Mouse (Mus musculus) forebrain, embryonic 10.5 days (tissue): Measurements from ENCODE around the gene Asb18. TPM values are rescaled to one million over a fixed set of nuclear protein-coding genes. Genes with fewer than 3 reads are reported as not detected.
A peak's percentile ranks its signal among the peaks of the same experiment; 100 is the strongest.

Source experiments
- DNase-seq: peaks from one replicate; pipeline ENCODE4 v3.0.0-alpha.2; 2017; ENCODE audit warnings: low spot score; ENCODE audit errors: extremely low spot score
- H3K27ac ChIP-seq: fragments of 300-500 bp; sonication (generic); 2 replicates; pipeline ENCODE4 v1.5.1; 2016; ENCODE audit warnings: mild to moderate bottlenecking
- H3K27me3 ChIP-seq: fragments of 300-500 bp; sonication (generic); 2 replicates; pipeline ENCODE4 v1.6.1; 2016; ENCODE audit warnings: mild to moderate bottlenecking; ENCODE audit not compliant: poor library complexity, severe bottlenecking
- H3K36me3 ChIP-seq: fragments of 300-500 bp; sonication (generic); replicated peaks from 2 replicates; pipeline ENCODE4 v1.6.1; 2016; ENCODE audit warnings: mild to moderate bottlenecking, moderate library complexity
- H3K4me1 ChIP-seq: fragments of 300-500 bp; sonication (generic); 2 replicates; pipeline ENCODE4 v1.6.1; 2016
- H3K4me3 ChIP-seq: fragments of 300-500 bp; sonication (generic); 2 replicates; pipeline ENCODE4 v1.5.1; 2016; ENCODE audit warnings: mild to moderate bottlenecking, moderate library complexity
- H3K9me3 ChIP-seq: fragments of 300-500 bp; sonication (generic); 2 replicates; pipeline ENCODE4 v1.6.1; 2016; ENCODE audit warnings: mild to moderate bottlenecking, moderate library complexity
- WGBS: fragments of 180-500 bp; shearing (Covaris S2); methylation state at CpG from one replicate; pipeline ENCODE4 v1.1.7; 2016; 5-methylcytosine and 5-hydroxymethylcytosine counted together
- polyA plus RNA-seq: library from polyadenylated mRNA; unstranded; fragments of >200 nt; fragmentation: Nextera tagmentation; extraction: Ambion mirVana; gene quantifications from 2 replicates; pipeline ENCODE4 v1.2.1, GENCODE M21; 2016

Asb18 gene
- polyA plus RNA-seq = not detected in 2 replicates

- Histone ChIP-seq H3K27me3 (no peaks in the 10 kb centered on the region), H3K27ac (no peak within 1 kb of the TSS), H3K4me1 (no peaks in the 10 kb centered on the region; the same call in 1 of the 2 replicates), H3K4me3 (no peak within 1 kb of the TSS), H3K36me3 (no peaks in the 10 kb centered on the region), H3K9me3 (no peaks in the 10 kb centered on the region)
- DNase-seq = no peak
- 88% methylated on average over 5 of the region's 5 CpGs for WGBS
Observed at GRCm38 (mm10) chr1:90014446-90014845, at the start of gene Asb18. TSS of gene Asb18 (minus strand) at chr1:90014666.

GRCm38 (mm10) chr1:90060599-90060998, 46.1 kb upstream of the Asb18 start:
- Histone ChIP-seq H3K27ac (no peak overlapping the region), H3K36me3 (no peaks in the 10 kb centered on the region), H3K27me3 (peaks cover 10% of the 10 kb centered on the region; the same call in 1 of the 2 replicates), H3K4me1 (peaks cover 9% of the 10 kb centered on the region), H3K9me3 (no peaks in the 10 kb centered on the region), H3K4me3 (no peak overlapping the region)
- 24% methylated on average over 7 of the region's 7 CpGs for WGBS
- peak; percentile 53 for DNase-seq

- Histone ChIP-seq H3K27ac (no peak overlapping the region), H3K27me3 (peaks cover 10% of the 10 kb centered on the region; the same call in 1 of the 2 replicates), H3K9me3 (no peaks in the 10 kb centered on the region), H3K4me1 (peaks cover 9% of the 10 kb centered on the region), H3K36me3 (no peaks in the 10 kb centered on the region), H3K4me3 (no peak overlapping the region)
- WGBS = 53% methylated on average over 3 of the region's 3 CpGs
- DNase-seq = no peak
Observed at GRCm38 (mm10) chr1:90060054-90060453, 45.6 kb upstream of the Asb18 start.

- Histone ChIP-seq H3K4me1 (peaks cover 20% of the 10 kb centered on the region), H3K4me3 (no peak overlapping the region), H3K9me3 (no peaks in the 10 kb centered on the region), H3K36me3 (no peaks in the 10 kb centered on the region), H3K27me3 (peaks cover 13% of the 10 kb centered on the region; the same call in 1 of the 2 replicates), H3K27ac (no peak overlapping the region)
- DNase-seq = no peak
- 94% methylated on average over 4 of the region's 4 CpGs for WGBS
Observed at GRCm38 (mm10) chr1:90054991-90055390, 40.5 kb upstream of the Asb18 start.

- no peaks in the 10 kb centered on the region for H3K36me3 ChIP-seq
- DNase-seq = peak; percentile 53
- no peak overlapping the region for H3K4me3 ChIP-seq
- H3K27ac ChIP-seq = no peak overlapping the region
- no peaks in the 10 kb centered on the region for H3K9me3 ChIP-seq
- WGBS = 41% methylated on average over 5 of the region's 5 CpGs
- peaks cover 18% of the 10 kb centered on the region for H3K27me3 ChIP-seq
- peaks cover 25% of the 10 kb centered on the region for H3K4me1 ChIP-seq
Observed at GRCm38 (mm10) chr1:90051347-90051746, 36.9 kb upstream of the Asb18 start.

- Histone ChIP-seq H3K27me3 (peaks cover 18% of the 10 kb centered on the region), H3K27ac (0 out of 2 replicates have a peak overlapping the region, but pooled peaks have one; percentile 44), H3K36me3 (no peaks in the 10 kb centered on the region), H3K4me3 (no peak overlapping the region), H3K4me1 (peaks cover 25% of the 10 kb centered on the region), H3K9me3 (no peaks in the 10 kb centered on the region)
- 74% methylated on average over 20 of the region's 20 CpGs for WGBS
- DNase-seq = no peak
Observed at GRCm38 (mm10) chr1:90050046-90050739, 35.7 kb upstream of the Asb18 start.

- Histone ChIP-seq H3K27me3 (peaks cover 7% of the 10 kb centered on the region), H3K4me3 (no peak overlapping the region), H3K27ac (no peak overlapping the region), H3K4me1 (0 out of 2 replicates have a peak, but pooled peaks cover 3% of the 10 kb centered on the region), H3K36me3 (no peaks in the 10 kb centered on the region), H3K9me3 (no peaks in the 10 kb centered on the region)
- DNase-seq = no peak
- 65% methylated on average over 2 of the region's 2 CpGs for WGBS
Observed at GRCm38 (mm10) chr1:90028305-90028704, 13.8 kb upstream of the Asb18 start.

- 22% methylated on average over 3 of the region's 3 CpGs for WGBS
- H3K27me3 ChIP-seq = peaks cover 7% of the 10 kb centered on the region
Observed at GRCm38 (mm10) chr1:90026945-90027344, 12.5 kb upstream of the Asb18 start.

GRCm38 (mm10) chr1:90020336-90020735, 5.9 kb upstream of the Asb18 start:
- no peaks in the 10 kb centered on the region for H3K9me3 ChIP-seq
- H3K27ac ChIP-seq = no peak overlapping the region
- H3K27me3 ChIP-seq = peaks cover 4% of the 10 kb centered on the region
- H3K4me1 ChIP-seq = peaks cover 3% of the 10 kb centered on the region; the same call in 1 of the 2 replicates
- no peak overlapping the region for H3K4me3 ChIP-seq
- H3K36me3 ChIP-seq = no peaks in the 10 kb centered on the region
- no peak for DNase-seq
- WGBS = 86% methylated on average over 5 of the region's 5 CpGs

More at GRCm38 (mm10) chr1:90026945-90027344, 12.5 kb upstream of the Asb18 start:
- H3K9me3 ChIP-seq = no peaks in the 10 kb centered on the region
- no peak overlapping the region for H3K4me3 ChIP-seq
- no peaks in the 10 kb centered on the region for H3K36me3 ChIP-seq
- H3K4me1 ChIP-seq = 0 out of 2 replicates have a peak, but pooled peaks cover 3% of the 10 kb centered on the region
- no peak for DNase-seq
- no peak overlapping the region for H3K27ac ChIP-seq

- H3K27me3 ChIP-seq = no peaks in the 10 kb centered on the region
- H3K27ac ChIP-seq = no peak overlapping the region
- no peak overlapping the region for H3K4me3 ChIP-seq
- 80% methylated on average over 6 of the region's 6 CpGs for WGBS
- no peaks in the 10 kb centered on the region; the same call in 1 of the 2 replicates for H3K4me1 ChIP-seq
- H3K9me3 ChIP-seq = no peaks in the 10 kb centered on the region
- no peaks in the 10 kb centered on the region for H3K36me3 ChIP-seq
- no peak for DNase-seq
Observed at GRCm38 (mm10) chr1:90018071-90018470, 3.6 kb upstream of the Asb18 start.

GRCm38 (mm10) chr1:90013273-90013672, 1.2 kb downstream of the Asb18 start:
- Histone ChIP-seq H3K9me3 (no peaks in the 10 kb centered on the region), H3K4me1 (no peaks in the 10 kb centered on the region; the same call in 1 of the 2 replicates), H3K36me3 (no peaks in the 10 kb centered on the region), H3K27me3 (peaks cover 8% of the 10 kb centered on the region), H3K27ac (no peak overlapping the region), H3K4me3 (no peak overlapping the region)
- 74% methylated on average over 5 of the region's 5 CpGs for WGBS
- no peak for DNase-seq

- H3K27me3 ChIP-seq = peaks cover 11% of the 10 kb centered on the region
- no peak for DNase-seq
- no peaks in the 10 kb centered on the region for H3K9me3 ChIP-seq
- no peak overlapping the region for H3K4me3 ChIP-seq
- no peak overlapping the region for H3K27ac ChIP-seq
- 67% methylated on average over 7 of the region's 7 CpGs for WGBS
- no peaks in the 10 kb centered on the region for H3K36me3 ChIP-seq
- no peaks in the 10 kb centered on the region; the same call in 1 of the 2 replicates for H3K4me1 ChIP-seq
Observed at GRCm38 (mm10) chr1:90012850-90013249, 1.6 kb downstream of the Asb18 start.

GRCm38 (mm10) chr1:90012168-90012567, 2.3 kb downstream of the Asb18 start:
- H3K36me3 ChIP-seq = no peaks in the 10 kb centered on the region
- H3K27me3 ChIP-seq = peaks cover 15% of the 10 kb centered on the region
- H3K9me3 ChIP-seq = no peaks in the 10 kb centered on the region
- H3K27ac ChIP-seq = no peak overlapping the region
- 79% methylated on average over 3 of the region's 3 CpGs for WGBS
- H3K4me1 ChIP-seq = no peaks in the 10 kb centered on the region; the same call in 1 of the 2 replicates
- H3K4me3 ChIP-seq = no peak overlapping the region
- no peak for DNase-seq
